Mouse (Mus musculus) erythroblast, adult 5-6 weeks (primary cell): Measurements from ENCODE around the gene Dhx16. TPM values are rescaled to one million over a fixed set of nuclear protein-coding genes. Genes with fewer than 3 reads are reported as not detected.

Experiments used
- total RNA-seq, 2 experiments: library from RNA; stranded (forward) in 1 of 2; stranded (reverse) in 1 of 2; fragments of 150-400 nt in 1 of 2; fragments of 200-764, 138-1000 nt in 1 of 2; gene quantifications; 2 replicates each; pipeline versions ENCODE4 v1.2.3 to v1.2.4; 2015 to 2017; ENCODE audit warnings: low replicate concordance in 2 of 2

The Dhx16 gene
- total RNA-seq, 2 experiments from 2014 or later, result 30.8 to 38.6 TPM

Other genes starting within 250 kb of the Dhx16 start
- gene Mucl3, start 236.1 kb upstream of the Dhx16 start, total RNA-seq (2015; ENCODE audit: low replicate concordance), result not detected in 2 replicates
- gene Mucl3, start 236.1 kb upstream of the Dhx16 start, total RNA-seq (2017; ENCODE audit: low replicate concordance), result 0.17 TPM in 1 of 2 replicates, not detected in the other
- gene Vars2, start 212.2 kb upstream of the Dhx16 start, total RNA-seq (2015; ENCODE audit: low replicate concordance), result 1.9 and 2.9 TPM in 2 replicates
- gene Vars2, start 212.2 kb upstream of the Dhx16 start, total RNA-seq (2017; ENCODE audit: low replicate concordance), result 2.1 and 11.0 TPM in 2 replicates
- gene Gtf2h4, start 206.1 kb upstream of the Dhx16 start, total RNA-seq (2015; ENCODE audit: low replicate concordance), result 3.3 and 5.6 TPM in 2 replicates
- 2.6 and 9.8 TPM in 2 replicates for gene Gtf2h4, start 206.1 kb upstream of the Dhx16 start, total RNA-seq (2017; ENCODE audit: low replicate concordance)
- 0.21 TPM in 1 of 2 replicates, not detected in the other for gene Ddr1, start 175.2 kb upstream of the Dhx16 start, total RNA-seq (2015; ENCODE audit: low replicate concordance)
- gene Ddr1, start 175.2 kb upstream of the Dhx16 start, total RNA-seq (2017; ENCODE audit: low replicate concordance), result not detected in 2 replicates
- gene Ier3, start 58.1 kb upstream of the Dhx16 start, total RNA-seq (2015; ENCODE audit: low replicate concordance), result 7.5 and 11.9 TPM in 2 replicates
- gene Ier3, start 58.1 kb upstream of the Dhx16 start, total RNA-seq (2017; ENCODE audit: low replicate concordance), result 2.1 and 8.0 TPM in 2 replicates
- gene Flot1, start 56.6 kb upstream of the Dhx16 start, total RNA-seq (2015; ENCODE audit: low replicate concordance), result 20.9 and 37.8 TPM in 2 replicates
- 26.1 and 57.7 TPM in 2 replicates for gene Flot1, start 56.6 kb upstream of the Dhx16 start, total RNA-seq (2017; ENCODE audit: low replicate concordance)
- 243 and 249 TPM in 2 replicates for gene Tubb5, start 41.5 kb upstream of the Dhx16 start, total RNA-seq (2015; ENCODE audit: low replicate concordance)
- 216 and 335 TPM in 2 replicates for gene Tubb5, start 41.5 kb upstream of the Dhx16 start, total RNA-seq (2017; ENCODE audit: low replicate concordance)
- 20.4 and 30.9 TPM in 2 replicates for gene Mdc1, start 38.3 kb upstream of the Dhx16 start, total RNA-seq (2015; ENCODE audit: low replicate concordance)
- 12.4 and 16.4 TPM in 2 replicates for gene Mdc1, start 38.3 kb upstream of the Dhx16 start, total RNA-seq (2017; ENCODE audit: low replicate concordance)
- gene Nrm, start 18.5 kb upstream of the Dhx16 start, total RNA-seq (2015; ENCODE audit: low replicate concordance), result 12.9 and 15.0 TPM in 2 replicates
- 3.2 and 20.0 TPM in 2 replicates for gene Nrm, start 18.5 kb upstream of the Dhx16 start, total RNA-seq (2017; ENCODE audit: low replicate concordance)
- gene Ppp1r18, start 14.2 kb upstream of the Dhx16 start, total RNA-seq (2015; ENCODE audit: low replicate concordance), result 22.5 and 37.0 TPM in 2 replicates
- gene Ppp1r18, start 14.2 kb upstream of the Dhx16 start, total RNA-seq (2017; ENCODE audit: low replicate concordance), result 10.3 and 13.4 TPM in 2 replicates
- gene 2310061I04Rik, start 17.6 kb downstream of the Dhx16 start, total RNA-seq (2015; ENCODE audit: low replicate concordance), result 17.1 and 21.5 TPM in 2 replicates
- gene 2310061I04Rik, start 17.6 kb downstream of the Dhx16 start, total RNA-seq (2017; ENCODE audit: low replicate concordance), result 3.9 TPM in 1 of 2 replicates, not detected in the other
- 2.3 TPM in 1 of 2 replicates, not detected in the other for gene Atat1, start 30.3 kb downstream of the Dhx16 start, total RNA-seq (2015; ENCODE audit: low replicate concordance)
- gene Atat1, start 30.3 kb downstream of the Dhx16 start, total RNA-seq (2017; ENCODE audit: low replicate concordance), result 0.56 and 7.1 TPM in 2 replicates
- 7.7 and 32.6 TPM in 2 replicates for gene Mrps18b, start 36.6 kb downstream of the Dhx16 start, total RNA-seq (2015; ENCODE audit: low replicate concordance)
- gene Mrps18b, start 36.6 kb downstream of the Dhx16 start, total RNA-seq (2017; ENCODE audit: low replicate concordance), result 7.4 and 18.9 TPM in 2 replicates
- gene Ppp1r10, start 36.6 kb downstream of the Dhx16 start, total RNA-seq (2015; ENCODE audit: low replicate concordance), result 91.1 and 91.3 TPM in 2 replicates
- gene Ppp1r10, start 36.6 kb downstream of the Dhx16 start, total RNA-seq (2017; ENCODE audit: low replicate concordance), result 84.8 and 104 TPM in 2 replicates
- gene Abcf1, start 89.9 kb downstream of the Dhx16 start, total RNA-seq (2015; ENCODE audit: low replicate concordance), result 13.0 and 13.6 TPM in 2 replicates
- 33.9 and 71.4 TPM in 2 replicates for gene Abcf1, start 89.9 kb downstream of the Dhx16 start, total RNA-seq (2017; ENCODE audit: low replicate concordance)
- gene Gnl1, start 100.0 kb downstream of the Dhx16 start, total RNA-seq (2015; ENCODE audit: low replicate concordance), result 1.5 and 3.3 TPM in 2 replicates
- gene Gnl1, start 100.0 kb downstream of the Dhx16 start, total RNA-seq (2017; ENCODE audit: low replicate concordance), result 2.0 and 4.3 TPM in 2 replicates
- 2.3 TPM in 1 of 2 replicates, not detected in the other for gene Prr3, start 100.4 kb downstream of the Dhx16 start, total RNA-seq (2015; ENCODE audit: low replicate concordance)
- gene Prr3, start 100.4 kb downstream of the Dhx16 start, total RNA-seq (2017; ENCODE audit: low replicate concordance), result 3.0 and 5.4 TPM in 2 replicates
- gene H2-T24, start 140.7 kb downstream of the Dhx16 start, total RNA-seq (2015; ENCODE audit: low replicate concordance), result 161 and 177 TPM in 2 replicates
- 587 and 609 TPM in 2 replicates for gene H2-T24, start 140.7 kb downstream of the Dhx16 start, total RNA-seq (2017; ENCODE audit: low replicate concordance)
- gene H2-T23, start 153.0 kb downstream of the Dhx16 start, total RNA-seq (2015; ENCODE audit: low replicate concordance), result 249 and 264 TPM in 2 replicates
- 271 and 275 TPM in 2 replicates for gene H2-T23, start 153.0 kb downstream of the Dhx16 start, total RNA-seq (2017; ENCODE audit: low replicate concordance)
- gene H2-T22, start 162.9 kb downstream of the Dhx16 start, total RNA-seq (2015; ENCODE audit: low replicate concordance), result 10.4 and 21.5 TPM in 2 replicates
- gene H2-T22, start 162.9 kb downstream of the Dhx16 start, total RNA-seq (2017; ENCODE audit: low replicate concordance), result 12.8 and 20.4 TPM in 2 replicates
- not detected in 2 replicates for gene Gm6034, start 163.1 kb downstream of the Dhx16 start, total RNA-seq (2015; ENCODE audit: low replicate concordance)
- not detected in 2 replicates for gene Gm6034, start 163.1 kb downstream of the Dhx16 start, total RNA-seq (2017; ENCODE audit: low replicate concordance)
- not detected in 2 replicates for gene Gm11127, start 178.6 kb downstream of the Dhx16 start, total RNA-seq (2015; ENCODE audit: low replicate concordance)
- not detected in 2 replicates for gene Gm11127, start 178.6 kb downstream of the Dhx16 start, total RNA-seq (2017; ENCODE audit: low replicate concordance)
- 1.5 TPM in 1 of 2 replicates, not detected in the other for gene Gm19684, start 241.9 kb downstream of the Dhx16 start, total RNA-seq (2015; ENCODE audit: low replicate concordance)
- 0.84 TPM in 1 of 2 replicates, not detected in the other for gene Gm19684, start 241.9 kb downstream of the Dhx16 start, total RNA-seq (2017; ENCODE audit: low replicate concordance)
- gene Gm7030, start 249.6 kb downstream of the Dhx16 start, total RNA-seq (2015; ENCODE audit: low replicate concordance), result not detected in 2 replicates
- not detected in 2 replicates for gene Gm7030, start 249.6 kb downstream of the Dhx16 start, total RNA-seq (2017; ENCODE audit: low replicate concordance)